Mouse (Mus musculus): ENCODE measurements around the gene Itfg2.

DNA sequence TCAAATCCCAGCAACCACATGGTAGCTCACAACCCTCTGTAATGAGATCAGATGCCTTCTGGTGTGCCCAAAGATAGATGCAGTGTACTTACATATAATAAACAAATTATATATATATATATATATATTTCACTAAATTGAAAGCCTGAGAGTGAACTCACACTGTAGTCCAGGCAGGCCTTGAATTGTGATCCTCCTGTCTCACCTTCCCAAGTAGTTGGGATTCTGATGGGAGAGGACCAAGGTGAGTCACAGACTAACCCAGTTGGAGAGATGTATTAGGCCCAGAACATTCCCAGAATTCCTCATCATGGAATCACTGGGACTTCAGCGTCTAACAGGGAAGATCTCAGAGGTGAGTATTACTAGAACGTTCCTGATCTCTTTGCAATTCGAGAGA is 25.7 kb downstream of the Itfg2 start, which contains the start of gene Nrip2:
- TF ChIP-seq CTCF (IDR thresholded peaks at IDR 0.05 in 2 of 3, conservative IDR thresholded peaks at IDR 0.05 in 1 of 3; ENCODE audit: control insufficient read depth in 1 of 3, insufficient read depth in 1 of 3, low read depth in 2 of 3, low read length in 3 of 3, poor library complexity in 1 of 3, severe bottlenecking in 1 of 3) (no peak), POLR2AphosphoS2 (IDR thresholded peaks at IDR 0.05; ENCODE audit: low read length) (no peak), TAL1 (IDR thresholded peaks at IDR 0.05; ENCODE audit: low read length) (no peak), GATA1 (IDR thresholded peaks at IDR 0.05; ENCODE audit: low read depth, low read length) (no peak), RAD21 (IDR thresholded peaks at IDR 0.05; ENCODE audit: low read depth, low read length) (no peak), NRF1 (IDR thresholded peaks at IDR 0.05; ENCODE audit: insufficient read depth, low read depth, low read length, poor library complexity, severe bottlenecking) (no peak)

Data from MEL (cell line).